Mouse (Mus musculus): ENCODE results near the gene Slc45a3. TPM values are rescaled to one million over a fixed set of nuclear protein-coding genes. Genes with fewer than 3 reads are reported as not detected.

Slc45a3 gene
- total RNA-seq, 2 experiments from 2014 or later: 0.59 to 0.81 TPM

- DNase-seq (ENCODE audit: low spot score in 2 of 2): no peak
These were observed 1.3 kb downstream of the Slc45a3 start for GRCm38 (mm10) chr1:131964100-131964499.

GRCm38 (mm10) chr1:131964580-131964979 is 1.8 kb downstream of the Slc45a3 start:
- DNase-seq (ENCODE audit: low spot score in 2 of 2): no peak

- no peak for DNase-seq (ENCODE audit: low spot score in 2 of 2)
These were observed 3.1 kb downstream of the Slc45a3 start for GRCm38 (mm10) chr1:131965818-131966217.

GRCm38 (mm10) chr1:131967336-131967735 is 4.6 kb downstream of the Slc45a3 start:
- DNase-seq (ENCODE audit: low spot score in 2 of 2): no peak

GRCm38 (mm10) chr1:131968556-131968955 is 5.8 kb downstream of the Slc45a3 start:
- DNase-seq (ENCODE audit: low spot score in 2 of 2): no peak

GRCm38 (mm10) chr1:131968983-131969382 is 6.2 kb downstream of the Slc45a3 start:
- no peak for DNase-seq (ENCODE audit: low spot score in 2 of 2)

- DNase-seq (ENCODE audit: low spot score in 2 of 2): no peak
These were observed 7.1 kb downstream of the Slc45a3 start for GRCm38 (mm10) chr1:131969825-131970224.

- DNase-seq (ENCODE audit: low spot score in 2 of 2): no peak
These were observed 7.5 kb downstream of the Slc45a3 start for GRCm38 (mm10) chr1:131970322-131970660.

- DNase-seq (ENCODE audit: low spot score in 2 of 2): no peak
These were observed 8.1 kb downstream of the Slc45a3 start for GRCm38 (mm10) chr1:131970661-131971520.

GRCm38 (mm10) chr1:131971771-131972497 is 9.2 kb downstream of the Slc45a3 start:
- DNase-seq (ENCODE audit: low spot score in 2 of 2): no peak

- DNase-seq (ENCODE audit: low spot score in 2 of 2): no peak
These were observed 9.9 kb downstream of the Slc45a3 start for GRCm38 (mm10) chr1:131972498-131973334.

GRCm38 (mm10) chr1:131973991-131974390 is 11.2 kb downstream of the Slc45a3 start:
- DNase-seq (ENCODE audit: low spot score in 2 of 2): no peak

- no peak for DNase-seq (ENCODE audit: low spot score in 2 of 2)
These were observed 14.1 kb downstream of the Slc45a3 start for GRCm38 (mm10) chr1:131976886-131977285.

- DNase-seq (ENCODE audit: low spot score in 2 of 2): no peak
These were observed 17.7 kb downstream of the Slc45a3 start for GRCm38 (mm10) chr1:131980471-131980870.

- peak; percentile 75 to 81 for DNase-seq (ENCODE audit: low spot score in 2 of 2)
These were observed 18.7 kb downstream of the Slc45a3 start for GRCm38 (mm10) chr1:131981378-131982013.

GRCm38 (mm10) chr1:131982907-131983306 is 20.1 kb downstream of the Slc45a3 start:
- DNase-seq (ENCODE audit: low spot score in 2 of 2): peak; percentile 73 to 85

GRCm38 (mm10) chr1:131983806-131984205 is 21.0 kb downstream of the Slc45a3 start:
- DNase-seq (ENCODE audit: low spot score in 2 of 2): no peak

- no peak for DNase-seq (ENCODE audit: low spot score in 2 of 2)
These were observed 24.7 kb downstream of the Slc45a3 start for GRCm38 (mm10) chr1:131987432-131987831.

GRCm38 (mm10) chr1:131989476-131989875 is 26.7 kb downstream of the Slc45a3 start:
- DNase-seq (ENCODE audit: low spot score in 2 of 2): no peak

- DNase-seq (ENCODE audit: low spot score in 2 of 2): no peak
These were observed 27.5 kb downstream of the Slc45a3 start for GRCm38 (mm10) chr1:131990083-131990760.
